Mouse (Mus musculus): ENCODE results near the gene Gm3072.
"Not testable (repeated sequence)": the region's sequence is repeated elsewhere in the genome, so short reads cannot be mapped to it uniquely, and the experiment has no call there.

- TF ChIP-seq POLR2A (IDR thresholded peaks at IDR 0.05; ENCODE audit: borderline replicate concordance, insufficient read depth, low read length); CTCF (IDR thresholded peaks at IDR 0.05; ENCODE audit: borderline replicate concordance, insufficient read depth, low read depth, low read length): not testable (repeated sequence)
These were observed 13.7 kb downstream of the Gm3072 start for GRCm38 (mm10) chr14:41610690-41611089.

Measured in cerebellum, adult 2 months (tissue).